Mouse (Mus musculus): ENCODE data around the gene Gtdc1. TPM values are rescaled to one million over a fixed set of nuclear protein-coding genes. Genes with fewer than 3 reads are reported as not detected.

Gene Gtdc1
- polyA plus RNA-seq, 1 experiment from 2014 or later: 30.2 TPM

- H3K4me2 ChIP-seq (ENCODE audit: low read length): no peak overlapping the region
- no peak for ATAC-seq
- no peak overlapping the region for H3K27ac ChIP-seq (ENCODE audit: low read length)
- no peaks in the 10 kb centered on the region for H3K36me3 ChIP-seq (ENCODE audit: control insufficient read depth, insufficient read depth)
- H3K9me3 ChIP-seq (ENCODE audit: control insufficient read depth, low read length): no peaks in the 10 kb centered on the region
- H3K4me3 ChIP-seq (replicated peaks; ENCODE audit: low read length): no peak overlapping the region
- no peak overlapping the region for H3K9ac ChIP-seq (replicated peaks; ENCODE audit: low read depth, low read length)
- no peaks in the 10 kb centered on the region for H3K4me1 ChIP-seq (replicated peaks; ENCODE audit: control insufficient read depth, insufficient read depth, low read length)
- 89% methylated on average over 1 of the region's 1 CpGs for WGBS
- H3K27me3 ChIP-seq (replicated peaks; ENCODE audit: control insufficient read depth, insufficient read depth, low read length): no peaks in the 10 kb centered on the region
These were observed 190.8 kb downstream of the Gtdc1 start for GRCm38 (mm10) chr2:44736618-44737017.

- Histone ChIP-seq H3K4me2 (ENCODE audit: low read length) (no peak overlapping the region), H3K9me3 (ENCODE audit: control insufficient read depth, low read length) (no peaks in the 10 kb centered on the region), H3K36me3 (ENCODE audit: control insufficient read depth, insufficient read depth) (no peaks in the 10 kb centered on the region), H3K9ac (replicated peaks; ENCODE audit: low read depth, low read length) (no peak overlapping the region), H3K4me1 (replicated peaks; ENCODE audit: control insufficient read depth, insufficient read depth, low read length) (no peaks in the 10 kb centered on the region), H3K4me3 (replicated peaks; ENCODE audit: low read length) (no peak overlapping the region), H3K27me3 (replicated peaks; ENCODE audit: control insufficient read depth, insufficient read depth, low read length) (no peaks in the 10 kb centered on the region), H3K27ac (ENCODE audit: low read length) (no peak overlapping the region)
- no peak for ATAC-seq
These were observed 206.0 kb downstream of the Gtdc1 start for GRCm38 (mm10) chr2:44721461-44721860.

GRCm38 (mm10) chr2:44705883-44706615, 221.4 kb downstream of the Gtdc1 start:
- H3K4me2 ChIP-seq (ENCODE audit: low read length): no peak overlapping the region
- H3K36me3 ChIP-seq (ENCODE audit: control insufficient read depth, insufficient read depth): no peaks in the 10 kb centered on the region
- 0 out of 2 replicates have a peak, but pooled peaks have one; percentile 47 for ATAC-seq
- no peak overlapping the region for H3K4me3 ChIP-seq (replicated peaks; ENCODE audit: low read length)
- peaks cover 6% of the 10 kb centered on the region for H3K4me1 ChIP-seq (replicated peaks; ENCODE audit: control insufficient read depth, insufficient read depth, low read length)
- WGBS: 41% methylated on average over 4 of the region's 4 CpGs
- H3K9ac ChIP-seq (replicated peaks; ENCODE audit: low read depth, low read length): no peak overlapping the region
- no peaks in the 10 kb centered on the region for H3K27me3 ChIP-seq (replicated peaks; ENCODE audit: control insufficient read depth, insufficient read depth, low read length)
- H3K27ac ChIP-seq (ENCODE audit: low read length): peak overlapping the region; percentile 71
- no peaks in the 10 kb centered on the region for H3K9me3 ChIP-seq (ENCODE audit: control insufficient read depth, low read length)

- H3K9me3 ChIP-seq (ENCODE audit: control insufficient read depth, low read length): no peaks in the 10 kb centered on the region
- H3K27ac ChIP-seq (ENCODE audit: low read length): no peak overlapping the region
- H3K4me3 ChIP-seq (replicated peaks; ENCODE audit: low read length): no peak overlapping the region
- H3K4me2 ChIP-seq (ENCODE audit: low read length): no peak overlapping the region
- no peaks in the 10 kb centered on the region for H3K4me1 ChIP-seq (replicated peaks; ENCODE audit: control insufficient read depth, insufficient read depth, low read length)
- 29% methylated on average over 4 of the region's 4 CpGs for WGBS
- H3K27me3 ChIP-seq (replicated peaks; ENCODE audit: control insufficient read depth, insufficient read depth, low read length): no peaks in the 10 kb centered on the region
- ATAC-seq: no peak
- no peaks in the 10 kb centered on the region for H3K36me3 ChIP-seq (ENCODE audit: control insufficient read depth, insufficient read depth)
- H3K9ac ChIP-seq (replicated peaks; ENCODE audit: low read depth, low read length): no peak overlapping the region
These were observed 227.2 kb downstream of the Gtdc1 start for GRCm38 (mm10) chr2:44700276-44700675.

GRCm38 (mm10) chr2:44696441-44696840, 231.0 kb downstream of the Gtdc1 start:
- Histone ChIP-seq H3K27ac (ENCODE audit: low read length) (peak overlapping the region; percentile 53), H3K4me3 (replicated peaks; ENCODE audit: low read length) (no peak overlapping the region), H3K4me2 (ENCODE audit: low read length) (no peak overlapping the region), H3K36me3 (ENCODE audit: control insufficient read depth, insufficient read depth) (no peaks in the 10 kb centered on the region), H3K9me3 (ENCODE audit: control insufficient read depth, low read length) (no peaks in the 10 kb centered on the region), H3K27me3 (replicated peaks; ENCODE audit: control insufficient read depth, insufficient read depth, low read length) (no peaks in the 10 kb centered on the region), H3K9ac (replicated peaks; ENCODE audit: low read depth, low read length) (no peak overlapping the region), H3K4me1 (replicated peaks; ENCODE audit: control insufficient read depth, insufficient read depth, low read length) (no peaks in the 10 kb centered on the region)
- ATAC-seq: peak; percentile 90
- WGBS: 29% methylated on average over 3 of the region's 3 CpGs

- Histone ChIP-seq H3K9me3 (ENCODE audit: control insufficient read depth, low read length) (no peaks in the 10 kb centered on the region), H3K9ac (replicated peaks; ENCODE audit: low read depth, low read length) (no peak overlapping the region), H3K4me2 (ENCODE audit: low read length) (no peak overlapping the region), H3K36me3 (ENCODE audit: control insufficient read depth, insufficient read depth) (no peaks in the 10 kb centered on the region), H3K27ac (ENCODE audit: low read length) (no peak overlapping the region), H3K4me1 (replicated peaks; ENCODE audit: control insufficient read depth, insufficient read depth, low read length) (0 out of 2 replicates have a peak, but pooled peaks cover 2% of the 10 kb centered on the region), H3K4me3 (replicated peaks; ENCODE audit: low read length) (no peak overlapping the region), H3K27me3 (replicated peaks; ENCODE audit: control insufficient read depth, insufficient read depth, low read length) (no peaks in the 10 kb centered on the region)
- WGBS: 7% methylated on average over 1 of the region's 1 CpGs
- no peak for ATAC-seq
These were observed 233.6 kb downstream of the Gtdc1 start for GRCm38 (mm10) chr2:44693898-44694297.

- H3K4me3 ChIP-seq (replicated peaks; ENCODE audit: low read length): no peak overlapping the region
- H3K27me3 ChIP-seq (replicated peaks; ENCODE audit: control insufficient read depth, insufficient read depth, low read length): no peaks in the 10 kb centered on the region
- no peak overlapping the region for H3K9ac ChIP-seq (replicated peaks; ENCODE audit: low read depth, low read length)
- 81% methylated on average over 7 of the region's 7 CpGs for WGBS
- no peaks in the 10 kb centered on the region for H3K9me3 ChIP-seq (ENCODE audit: control insufficient read depth, low read length)
- H3K36me3 ChIP-seq (ENCODE audit: control insufficient read depth, insufficient read depth): no peaks in the 10 kb centered on the region
- H3K27ac ChIP-seq (ENCODE audit: low read length): no peak overlapping the region
- no peak overlapping the region for H3K4me2 ChIP-seq (ENCODE audit: low read length)
- ATAC-seq: no peak
- H3K4me1 ChIP-seq (replicated peaks; ENCODE audit: control insufficient read depth, insufficient read depth, low read length): no peaks in the 10 kb centered on the region
These were observed 263.4 kb downstream of the Gtdc1 start for GRCm38 (mm10) chr2:44664049-44664448.

- Histone ChIP-seq H3K4me2 (ENCODE audit: low read length) (no peak overlapping the region), H3K4me3 (replicated peaks; ENCODE audit: low read length) (no peak overlapping the region), H3K27ac (ENCODE audit: low read length) (no peak overlapping the region), H3K4me1 (replicated peaks; ENCODE audit: control insufficient read depth, insufficient read depth, low read length) (no peaks in the 10 kb centered on the region), H3K9me3 (ENCODE audit: control insufficient read depth, low read length) (no peaks in the 10 kb centered on the region), H3K27me3 (replicated peaks; ENCODE audit: control insufficient read depth, insufficient read depth, low read length) (no peaks in the 10 kb centered on the region), H3K36me3 (ENCODE audit: control insufficient read depth, insufficient read depth) (no peaks in the 10 kb centered on the region), H3K9ac (replicated peaks; ENCODE audit: low read depth, low read length) (no peak overlapping the region)
- 85% methylated on average over 2 of the region's 2 CpGs for WGBS
- no peak for ATAC-seq
These were observed 267.6 kb downstream of the Gtdc1 start for GRCm38 (mm10) chr2:44659870-44660269.

- no peak for ATAC-seq
- Histone ChIP-seq H3K27ac (ENCODE audit: low read length) (no peak overlapping the region), H3K4me3 (replicated peaks; ENCODE audit: low read length) (no peak overlapping the region), H3K9ac (replicated peaks; ENCODE audit: low read depth, low read length) (no peak overlapping the region), H3K27me3 (replicated peaks; ENCODE audit: control insufficient read depth, insufficient read depth, low read length) (no peaks in the 10 kb centered on the region), H3K36me3 (ENCODE audit: control insufficient read depth, insufficient read depth) (no peaks in the 10 kb centered on the region), H3K4me1 (replicated peaks; ENCODE audit: control insufficient read depth, insufficient read depth, low read length) (0 out of 2 replicates have a peak, but pooled peaks cover 3% of the 10 kb centered on the region), H3K4me2 (ENCODE audit: low read length) (no peak overlapping the region), H3K9me3 (ENCODE audit: control insufficient read depth, low read length) (no peaks in the 10 kb centered on the region)
These were observed 268.4 kb downstream of the Gtdc1 start for GRCm38 (mm10) chr2:44659011-44659410.

GRCm38 (mm10) chr2:44648537-44648936, 278.9 kb downstream of the Gtdc1 start:
- no peak for ATAC-seq
- Histone ChIP-seq H3K9me3 (ENCODE audit: control insufficient read depth, low read length) (no peaks in the 10 kb centered on the region), H3K4me1 (replicated peaks; ENCODE audit: control insufficient read depth, insufficient read depth, low read length) (no peaks in the 10 kb centered on the region), H3K4me3 (replicated peaks; ENCODE audit: low read length) (no peak overlapping the region), H3K4me2 (ENCODE audit: low read length) (no peak overlapping the region), H3K27me3 (replicated peaks; ENCODE audit: control insufficient read depth, insufficient read depth, low read length) (no peaks in the 10 kb centered on the region), H3K36me3 (ENCODE audit: control insufficient read depth, insufficient read depth) (no peaks in the 10 kb centered on the region), H3K27ac (ENCODE audit: low read length) (no peak overlapping the region), H3K9ac (replicated peaks; ENCODE audit: low read depth, low read length) (no peak overlapping the region)
- 95% methylated on average over 3 of the region's 3 CpGs for WGBS

All from forebrain, embryonic 16.5 days (tissue).